Mouse (Mus musculus) kidney, embryonic 15.5 days (tissue): Measurements from ENCODE around the gene Rmnd1. TPM values are rescaled to one million over a fixed set of nuclear protein-coding genes. Genes with fewer than 3 reads are reported as not detected.

Experiments used
- ATAC-seq: fragments of 200-750 bp; cut with Nextera tagmentation; replicated peaks from 2 replicates; pipeline ENCODE4 v1.8.0; 2017; ENCODE audit warnings: moderate TSS enrichment; ENCODE audit not compliant: low FRiP score
- H3K27ac ChIP-seq: fragments of 300-500 bp; sonication (generic); 2 replicates; pipeline ENCODE4 v1.5.1; 2015; ENCODE audit warnings: mild to moderate bottlenecking, inconsistent platforms
- H3K27me3 ChIP-seq: fragments of 300-500 bp; sonication (generic); 2 replicates; pipeline ENCODE4 v1.6.1; 2015; ENCODE audit warnings: inconsistent platforms
- H3K36me3 ChIP-seq: fragments of 300-500 bp; sonication (generic); 2 replicates; pipeline ENCODE4 v1.6.1; 2015; ENCODE audit warnings: inconsistent platforms
- H3K4me1 ChIP-seq: fragments of 300-500 bp; sonication (generic); 2 replicates; pipeline ENCODE4 v1.6.1; 2015; ENCODE audit warnings: inconsistent platforms
- H3K4me2 ChIP-seq: fragments of 300-500 bp; sonication (generic); 2 replicates; pipeline ENCODE4 v1.6.1; 2015; ENCODE audit warnings: moderate library complexity, mild to moderate bottlenecking, inconsistent platforms
- H3K4me3 ChIP-seq: fragments of 300-500 bp; sonication (generic); replicated peaks from 2 replicates; pipeline ENCODE4 v1.5.1; 2015; ENCODE audit warnings: mild to moderate bottlenecking, inconsistent platforms
- H3K9ac ChIP-seq: fragments of 300-500 bp; sonication (generic); 2 replicates; pipeline ENCODE4 v1.6.1; 2015; ENCODE audit warnings: mild to moderate bottlenecking, inconsistent platforms
- H3K9me3 ChIP-seq: fragments of 300-500 bp; sonication (generic); replicated peaks from 2 replicates; pipeline ENCODE4 v1.6.1; 2016; ENCODE audit warnings: inconsistent platforms
- WGBS: fragments of 180-500 bp; shearing (Covaris S2); methylation state at CpG from one replicate; pipeline ENCODE4 v1.1.7; 2015; ENCODE audit warnings: mixed read lengths; 5-methylcytosine and 5-hydroxymethylcytosine counted together
- polyA plus RNA-seq: library from polyadenylated mRNA; unstranded; fragments of >200 nt; fragmentation: Nextera tagmentation; extraction: Ambion mirVana; gene quantifications from 2 replicates; pipeline ENCODE4 v1.2.1, GENCODE M21; 2015

Gene Rmnd1
- polyA plus RNA-seq, 1 experiment from 2014 or later, result 56.9 TPM

GRCm38 (mm10) chr10:4374734-4375133 lies 57.5 kb downstream of the Rmnd1 start:
- Histone ChIP-seq H3K4me1 (peaks cover 21% of the 10 kb centered on the region), H3K4me2 (no peak overlapping the region), H3K36me3 (peaks cover 40% of the 10 kb centered on the region), H3K9ac (no peak overlapping the region), H3K9me3 (no peaks in the 10 kb centered on the region), H3K4me3 (no peak overlapping the region), H3K27ac (no peak overlapping the region), H3K27me3 (no peaks in the 10 kb centered on the region)
- no peak for ATAC-seq
- 61% methylated on average over 4 of the region's 4 CpGs for WGBS

- H3K4me3 ChIP-seq, result no peak overlapping the region
- H3K9me3 ChIP-seq, result no peaks in the 10 kb centered on the region
- H3K27ac ChIP-seq, result no peak overlapping the region
- no peak overlapping the region for H3K9ac ChIP-seq
- WGBS, result 81% methylated on average over 7 of the region's 7 CpGs
- no peaks in the 10 kb centered on the region for H3K27me3 ChIP-seq
- H3K4me2 ChIP-seq, result no peak overlapping the region
- ATAC-seq, result no peak
- H3K36me3 ChIP-seq, result peaks cover 44% of the 10 kb centered on the region
- H3K4me1 ChIP-seq, result peaks cover 21% of the 10 kb centered on the region
Measured at GRCm38 (mm10) chr10:4374239-4374638, 57.9 kb downstream of the Rmnd1 start.

GRCm38 (mm10) chr10:4373558-4373957 lies 58.6 kb downstream of the Rmnd1 start:
- no peak overlapping the region for H3K4me2 ChIP-seq
- H3K4me1 ChIP-seq, result peaks cover 21% of the 10 kb centered on the region
- H3K9me3 ChIP-seq, result no peaks in the 10 kb centered on the region
- H3K36me3 ChIP-seq, result peaks cover 51% of the 10 kb centered on the region
- H3K27me3 ChIP-seq, result no peaks in the 10 kb centered on the region
- 95% methylated on average over 4 of the region's 4 CpGs for WGBS
- ATAC-seq, result no peak
- no peak overlapping the region for H3K27ac ChIP-seq
- H3K4me3 ChIP-seq, result no peak overlapping the region
- H3K9ac ChIP-seq, result no peak overlapping the region

GRCm38 (mm10) chr10:4372011-4372410 lies 60.2 kb downstream of the Rmnd1 start:
- H3K27me3 ChIP-seq, result no peaks in the 10 kb centered on the region
- no peak overlapping the region for H3K4me2 ChIP-seq
- H3K9ac ChIP-seq, result no peak overlapping the region
- ATAC-seq, result no peak
- H3K4me3 ChIP-seq, result no peak overlapping the region
- 0 out of 2 replicates have a peak, but pooled peaks cover 2% of the 10 kb centered on the region for H3K9me3 ChIP-seq
- no peak overlapping the region for H3K27ac ChIP-seq
- H3K36me3 ChIP-seq, result peaks cover 66% of the 10 kb centered on the region
- 53% methylated on average over 5 of the region's 5 CpGs for WGBS
- H3K4me1 ChIP-seq, result peaks cover 19% of the 10 kb centered on the region

- ATAC-seq, result no peak
- Histone ChIP-seq H3K4me1 (peaks cover under 1% of the 10 kb centered on the region; the same call in 1 of the 2 replicates), H3K4me3 (no peak overlapping the region), H3K36me3 (peaks cover 77% of the 10 kb centered on the region), H3K27me3 (no peaks in the 10 kb centered on the region), H3K27ac (no peak overlapping the region), H3K9me3 (0 out of 2 replicates have a peak, but pooled peaks cover 2% of the 10 kb centered on the region), H3K9ac (no peak overlapping the region), H3K4me2 (no peak overlapping the region)
- 95% methylated on average over 11 of the region's 11 CpGs for WGBS
Measured at GRCm38 (mm10) chr10:4370105-4370504, 62.1 kb downstream of the Rmnd1 start.

- H3K27me3 ChIP-seq, result no peaks in the 10 kb centered on the region
- H3K4me2 ChIP-seq, result no peak overlapping the region
- 84% methylated on average over 3 of the region's 3 CpGs for WGBS
- H3K4me1 ChIP-seq, result no peaks in the 10 kb centered on the region
- H3K9ac ChIP-seq, result no peak overlapping the region
- no peak overlapping the region for H3K4me3 ChIP-seq
- ATAC-seq, result no peak
- 0 out of 2 replicates have a peak, but pooled peaks cover 4% of the 10 kb centered on the region for H3K9me3 ChIP-seq
- peaks cover 54% of the 10 kb centered on the region for H3K36me3 ChIP-seq
- H3K27ac ChIP-seq, result no peak overlapping the region
Measured at GRCm38 (mm10) chr10:4364618-4365017, 67.6 kb downstream of the Rmnd1 start.

- peaks cover 75% of the 10 kb centered on the region for H3K36me3 ChIP-seq
Measured at GRCm38 (mm10) chr10:4357435-4357834, 74.8 kb downstream of the Rmnd1 start.

GRCm38 (mm10) chr10:4356640-4357039 lies 75.5 kb downstream of the Rmnd1 start:
- no peaks in the 10 kb centered on the region for H3K4me1 ChIP-seq
- no peak for ATAC-seq
- H3K9me3 ChIP-seq, result no peaks in the 10 kb centered on the region
- H3K4me2 ChIP-seq, result no peak overlapping the region
- no peak overlapping the region for H3K27ac ChIP-seq
- no peaks in the 10 kb centered on the region for H3K27me3 ChIP-seq
- no peak overlapping the region for H3K4me3 ChIP-seq
- H3K36me3 ChIP-seq, result peaks cover 75% of the 10 kb centered on the region
- no peak overlapping the region for H3K9ac ChIP-seq
- WGBS, result 68% methylated on average over 5 of the region's 5 CpGs

More at GRCm38 (mm10) chr10:4357435-4357834, 74.8 kb downstream of the Rmnd1 start:
- no peaks in the 10 kb centered on the region for H3K9me3 ChIP-seq
- no peak overlapping the region for H3K27ac ChIP-seq
- ATAC-seq, result no peak
- H3K4me1 ChIP-seq, result no peaks in the 10 kb centered on the region
- no peak overlapping the region for H3K9ac ChIP-seq
- 87% methylated on average over 10 of the region's 10 CpGs for WGBS
- no peaks in the 10 kb centered on the region for H3K27me3 ChIP-seq
- no peak overlapping the region for H3K4me2 ChIP-seq
- no peak overlapping the region for H3K4me3 ChIP-seq

GRCm38 (mm10) chr10:4355882-4356451 lies 76.2 kb downstream of the Rmnd1 start:
- H3K4me2 ChIP-seq, result no peak overlapping the region
- H3K4me1 ChIP-seq, result no peaks in the 10 kb centered on the region
- H3K9me3 ChIP-seq, result no peaks in the 10 kb centered on the region
- ATAC-seq, result no peak
- H3K4me3 ChIP-seq, result no peak overlapping the region
- peaks cover 75% of the 10 kb centered on the region for H3K36me3 ChIP-seq
- H3K27me3 ChIP-seq, result no peaks in the 10 kb centered on the region
- H3K27ac ChIP-seq, result no peak overlapping the region
- no peak overlapping the region for H3K9ac ChIP-seq
- WGBS, result 74% methylated on average over 19 of the region's 19 CpGs

- Histone ChIP-seq H3K9ac (no peak overlapping the region), H3K4me1 (no peaks in the 10 kb centered on the region), H3K9me3 (no peaks in the 10 kb centered on the region), H3K36me3 (peaks cover 64% of the 10 kb centered on the region), H3K4me2 (no peak overlapping the region), H3K27me3 (no peaks in the 10 kb centered on the region), H3K27ac (no peak overlapping the region), H3K4me3 (no peak overlapping the region)
- ATAC-seq, result no peak
- 88% methylated on average over 38 of the region's 38 CpGs for WGBS
Measured at GRCm38 (mm10) chr10:4354371-4355260, 77.6 kb downstream of the Rmnd1 start.
